Mouse (Mus musculus) liver, postnatal 0 days (tissue): ENCODE measurements around the gene Kcna4.

Source experiments
- CTCF ChIP-seq: sonication (generic); IDR thresholded peaks from 2 replicates; pipeline ENCODE4 v1.5.1; 2016; ENCODE audit warnings: antibody characterized with exemption, low read depth
- EP300 ChIP-seq: IDR thresholded peaks from 2 replicates; pipeline ENCODE4 v1.6.1; 2016; ENCODE audit warnings: antibody characterized with exemption, low read depth, mild to moderate bottlenecking

- TF ChIP-seq CTCF (no peak), EP300 (no peak)
Measured at GRCm38 (mm10) chr2:107294521-107294920, 4.1 kb downstream of the Kcna4 start.
